Mouse (Mus musculus) liver, embryonic 16.5 days (tissue): ENCODE measurements around the gene Tnfrsf8. TPM values are rescaled to one million over a fixed set of nuclear protein-coding genes. Genes with fewer than 3 reads are reported as not detected.
"Not testable (repeated sequence)": the region's sequence is repeated elsewhere in the genome, so short reads cannot be mapped to it uniquely, and the experiment has no call there.

Experiments used
- ATAC-seq: fragments of 200-750 bp; cut with Nextera tagmentation; 2 replicates; pipeline ENCODE4 v1.8.0; 2017; ENCODE audit warnings: low read depth, mild to moderate bottlenecking, moderate number of reproducible peaks, moderate library complexity
- H3K27ac ChIP-seq: fragments of 300-500 bp; sonication (generic); 2 replicates; pipeline ENCODE4 v1.5.1; 2014; ENCODE audit warnings: mild to moderate bottlenecking, low read length
- H3K27me3 ChIP-seq: fragments of 300-500 bp; sonication (generic); 2 replicates; pipeline ENCODE4 v1.6.1; 2014; ENCODE audit warnings: low read depth, low read length, mixed read lengths; ENCODE audit not compliant: control insufficient read depth, insufficient read depth
- H3K36me3 ChIP-seq: fragments of 300-500 bp; sonication (generic); 2 replicates; pipeline ENCODE4 v1.6.1; 2014; ENCODE audit warnings: mild to moderate bottlenecking; ENCODE audit not compliant: control insufficient read depth, insufficient read depth
- H3K4me1 ChIP-seq: fragments of 300-500 bp; sonication (generic); 2 replicates; pipeline ENCODE4 v1.6.1; 2014; ENCODE audit warnings: low read depth, low read length, mixed read lengths; ENCODE audit not compliant: control insufficient read depth
- H3K4me2 ChIP-seq: fragments of 300-500 bp; sonication (generic); 2 replicates; pipeline ENCODE4 v1.6.1; 2014; ENCODE audit warnings: low read depth, low read length, mixed read lengths
- H3K4me3 ChIP-seq: fragments of 300-500 bp; sonication (generic); 2 replicates; pipeline ENCODE4 v1.5.1; 2014; ENCODE audit warnings: low read depth, mild to moderate bottlenecking, low read length
- H3K9ac ChIP-seq: fragments of 300-500 bp; sonication (generic); 2 replicates; pipeline ENCODE4 v1.6.1; 2014; ENCODE audit warnings: low read depth, low read length
- H3K9me3 ChIP-seq: fragments of 300-500 bp; sonication (generic); replicated peaks from 2 replicates; pipeline ENCODE4 v1.6.1; 2016; ENCODE audit warnings: low read length; ENCODE audit not compliant: control insufficient read depth
- WGBS: fragments of 180-500 bp; shearing (Covaris S2); extraction: QIAGEN DNeasy Blood & Tissue Kit; methylation state at CpG from one replicate; pipeline ENCODE4 v1.1.7; 2014; ENCODE audit not compliant: insufficient replicate concordance; 5-methylcytosine and 5-hydroxymethylcytosine counted together
- polyA plus RNA-seq: library from polyadenylated mRNA; unstranded; fragments of >200 nt; fragmentation: Nextera tagmentation; extraction: Ambion mirVana; gene quantifications from 2 replicates; pipeline ENCODE4 v1.2.1, GENCODE M21; 2015

Tnfrsf8 gene
- 0.06 TPM in 1 of 2 replicates, not detected in the other for polyA plus RNA-seq

DNA sequence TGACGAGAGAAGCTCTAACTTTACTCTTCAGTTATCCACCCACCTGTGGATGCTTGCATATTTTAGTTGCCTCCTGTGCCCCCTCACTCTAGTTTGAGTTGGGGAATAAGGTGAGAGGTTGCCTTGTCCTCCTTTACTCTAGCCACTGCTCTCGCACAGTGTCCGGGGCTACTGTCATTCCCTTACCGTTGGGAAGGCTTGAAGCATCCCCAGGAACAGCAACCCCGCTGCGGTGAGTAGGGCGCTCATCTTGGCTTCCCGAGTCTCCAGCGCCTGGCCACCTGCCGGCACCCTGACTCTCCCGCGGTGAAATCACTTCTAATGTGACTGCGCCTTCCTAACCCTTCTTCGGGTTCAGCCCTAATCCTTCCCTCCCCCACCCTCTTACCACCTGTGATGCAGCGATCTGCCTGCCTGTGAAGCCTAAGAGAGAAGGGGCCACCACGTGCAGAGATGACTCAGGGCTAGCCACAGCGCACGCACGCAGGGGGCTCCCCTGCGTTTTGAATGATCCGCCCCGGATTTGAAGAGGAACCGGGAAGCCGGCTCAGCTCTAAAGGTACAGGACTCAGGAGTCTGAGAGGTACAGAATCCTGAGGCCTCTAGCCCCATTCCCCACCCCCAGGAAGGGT is at the start of gene Tnfrsf8:
TSS of gene Tnfrsf8 (minus strand) at position 329 of the 632 bp plus-strand sequence.
- Histone ChIP-seq H3K9ac (no peak within 1 kb of the TSS), H3K4me3 (no peak within 1 kb of the TSS), H3K9me3 (no peaks in the 10 kb centered on the region), H3K4me2 (no peak within 1 kb of the TSS), H3K4me1 (no peaks in the 10 kb centered on the region), H3K27ac (no peak within 1 kb of the TSS), H3K27me3 (no peaks in the 10 kb centered on the region; the same call in none of the 2 replicates), H3K36me3 (no peaks in the 10 kb centered on the region)
- WGBS, result 2% methylated on average over 24 of the region's 24 CpGs
- ATAC-seq, result no peak

DNA sequence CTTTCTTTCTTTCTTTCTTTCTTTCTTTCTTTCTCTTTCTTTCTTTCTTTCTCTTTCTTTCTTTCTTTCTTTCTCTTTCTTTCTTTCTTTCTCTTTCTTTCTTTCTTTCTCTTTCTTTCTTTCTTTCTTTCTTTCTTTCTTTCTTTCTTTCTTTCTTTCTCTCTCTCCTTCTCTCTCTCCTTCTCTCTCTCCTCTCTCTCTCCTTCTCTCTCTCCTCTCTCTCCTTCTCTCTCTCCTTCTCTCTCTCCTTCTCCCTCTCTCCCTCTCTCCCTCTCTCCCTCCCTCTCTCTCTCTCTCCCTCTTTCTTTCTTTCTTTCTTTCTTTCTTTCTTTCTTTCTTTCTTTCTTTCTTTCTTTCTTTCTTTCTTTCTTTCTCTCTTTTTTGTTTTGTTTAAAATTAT is 46.7 kb upstream of the Tnfrsf8 start:
- not testable (repeated sequence) for H3K27ac ChIP-seq, H3K36me3 ChIP-seq, H3K9me3 ChIP-seq, H3K27me3 ChIP-seq, H3K4me3 ChIP-seq, H3K9ac ChIP-seq, H3K4me2 ChIP-seq, ATAC-seq, H3K4me1 ChIP-seq

DNA sequence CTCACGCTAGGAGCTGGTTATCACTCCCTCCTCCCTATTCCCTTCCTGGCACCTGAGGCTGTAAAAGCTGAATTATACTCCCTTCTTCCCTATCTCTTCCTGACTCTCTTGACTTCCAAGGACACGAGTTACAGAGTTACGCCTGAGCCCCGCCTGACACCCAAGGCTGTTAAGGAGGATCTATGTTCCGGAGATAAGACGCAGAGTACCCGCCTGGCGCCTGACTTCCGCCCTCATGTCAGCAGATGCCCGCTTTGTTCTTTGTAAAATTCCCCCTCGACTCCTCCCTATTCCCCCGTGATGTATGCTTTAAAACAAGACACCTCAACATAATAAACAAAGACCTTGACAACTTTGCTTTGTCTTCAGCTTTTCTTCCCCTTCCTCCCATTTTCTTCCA is 46.1 kb upstream of the Tnfrsf8 start:
- no peak overlapping the region for H3K9ac ChIP-seq
- whole genome bisulfite sequencing, result 3% methylated on average over 12 of the region's 12 CpGs
- no peaks in the 10 kb centered on the region for H3K9me3 ChIP-seq
- ATAC-seq, result no peak
- no peaks in the 10 kb centered on the region for H3K27me3 ChIP-seq
- no peaks in the 10 kb centered on the region for H3K4me1 ChIP-seq
- H3K36me3 ChIP-seq, result no peaks in the 10 kb centered on the region
- no peak overlapping the region for H3K4me2 ChIP-seq
- H3K27ac ChIP-seq, result no peak overlapping the region
- no peak overlapping the region for H3K4me3 ChIP-seq

DNA sequence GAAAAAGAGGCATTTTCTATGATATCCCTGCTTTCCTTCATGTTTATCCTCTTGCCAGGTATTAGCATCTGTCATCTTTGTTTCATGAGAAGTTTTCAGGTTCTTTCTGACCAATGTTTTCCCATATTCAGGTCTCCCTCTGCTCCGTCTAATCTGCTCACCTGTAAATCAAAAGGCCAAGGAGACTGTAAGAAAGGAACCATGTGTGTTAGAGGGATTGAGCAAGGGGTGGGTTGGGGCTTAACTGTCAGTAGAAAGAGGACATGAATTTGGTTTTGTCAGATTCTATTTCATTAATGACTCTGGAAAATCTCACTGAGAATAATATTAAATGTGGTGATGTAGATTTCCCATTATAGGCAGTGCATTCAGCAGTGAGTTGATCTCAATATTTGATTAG is 45.6 kb upstream of the Tnfrsf8 start:
- no peak overlapping the region for H3K9ac ChIP-seq
- WGBS, result 50% methylated on average over 1 of the region's 1 CpGs
- no peak overlapping the region for H3K27ac ChIP-seq
- no peaks in the 10 kb centered on the region for H3K9me3 ChIP-seq
- no peaks in the 10 kb centered on the region for H3K36me3 ChIP-seq
- H3K27me3 ChIP-seq, result no peaks in the 10 kb centered on the region
- H3K4me1 ChIP-seq, result no peaks in the 10 kb centered on the region
- no peak overlapping the region for H3K4me2 ChIP-seq
- no peak for ATAC-seq
- no peak overlapping the region for H3K4me3 ChIP-seq

DNA sequence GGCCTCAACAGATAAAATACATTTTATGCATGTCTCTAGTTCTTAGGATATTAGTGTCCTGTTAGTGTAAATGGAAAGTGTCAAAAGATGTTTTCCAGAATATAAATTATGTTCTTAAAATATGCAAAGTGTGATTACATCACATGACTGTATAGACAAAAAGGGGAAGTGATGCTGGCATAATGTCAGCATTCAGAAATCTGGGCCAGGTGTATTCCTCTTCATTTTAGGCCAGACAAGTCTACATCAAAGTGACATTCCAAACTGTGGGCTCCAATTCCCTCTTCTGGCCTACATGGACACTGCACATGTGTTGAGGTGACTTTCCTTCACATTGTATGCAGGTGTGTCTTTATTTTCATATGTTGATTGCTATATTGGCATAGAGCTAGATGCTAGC is 41.3 kb upstream of the Tnfrsf8 start:
- Histone ChIP-seq H3K4me1 (no peaks in the 10 kb centered on the region), H3K4me2 (no peak overlapping the region), H3K27ac (no peak overlapping the region), H3K27me3 (no peaks in the 10 kb centered on the region), H3K36me3 (no peaks in the 10 kb centered on the region), H3K9ac (no peak overlapping the region), H3K9me3 (no peaks in the 10 kb centered on the region), H3K4me3 (no peak overlapping the region)
- ATAC-seq, result no peak

DNA sequence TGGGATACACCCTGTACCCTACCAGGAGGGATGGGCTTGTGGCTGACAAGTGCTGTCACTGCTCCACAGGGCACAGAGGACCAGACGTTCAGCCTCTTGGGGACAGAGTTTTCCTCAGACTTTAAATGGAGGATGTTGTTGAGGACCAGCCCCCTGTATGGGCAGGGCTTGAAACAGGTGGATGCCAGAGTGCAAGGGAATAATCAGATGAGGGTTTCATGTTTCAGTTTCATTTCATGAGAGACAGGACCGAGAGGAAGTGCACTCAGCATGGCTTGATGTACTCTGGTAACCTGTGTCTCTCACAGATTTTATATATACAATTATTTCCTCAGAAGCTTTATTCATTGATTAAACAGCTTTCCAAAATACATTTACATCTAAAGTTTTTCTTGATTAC is 38.9 kb upstream of the Tnfrsf8 start:
- no peaks in the 10 kb centered on the region for H3K9me3 ChIP-seq
- 28% methylated on average over 2 of the region's 2 CpGs for WGBS
- no peak for ATAC-seq
- H3K9ac ChIP-seq, result no peak overlapping the region
- H3K36me3 ChIP-seq, result no peaks in the 10 kb centered on the region
- H3K27ac ChIP-seq, result no peak overlapping the region
- H3K4me3 ChIP-seq, result no peak overlapping the region
- H3K27me3 ChIP-seq, result no peaks in the 10 kb centered on the region
- no peak overlapping the region for H3K4me2 ChIP-seq
- H3K4me1 ChIP-seq, result no peaks in the 10 kb centered on the region

DNA sequence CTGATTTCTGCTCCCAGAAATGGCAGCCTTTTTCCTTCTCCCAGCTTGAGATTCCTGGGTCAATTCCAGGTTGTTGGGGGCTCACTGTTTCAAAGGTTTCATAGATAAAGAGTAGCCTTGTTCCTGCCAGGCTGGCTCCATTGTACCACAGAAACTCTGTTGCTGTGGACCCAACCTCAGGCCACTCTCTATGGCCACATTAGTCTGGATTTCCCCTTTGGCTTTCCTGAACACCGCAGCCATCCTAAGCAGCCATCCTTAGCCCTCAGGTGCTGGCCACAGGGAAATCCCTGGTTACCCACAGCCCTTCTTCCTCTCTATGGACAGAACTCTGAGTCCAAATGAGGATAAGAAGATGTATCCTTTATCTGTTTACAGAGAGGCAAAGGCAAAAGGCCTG is 30.0 kb upstream of the Tnfrsf8 start:
- Histone ChIP-seq H3K9me3 (no peaks in the 10 kb centered on the region), H3K9ac (no peak overlapping the region), H3K4me1 (no peaks in the 10 kb centered on the region), H3K27me3 (no peaks in the 10 kb centered on the region), H3K27ac (no peak overlapping the region), H3K4me3 (no peak overlapping the region), H3K36me3 (no peaks in the 10 kb centered on the region), H3K4me2 (no peak overlapping the region)
- 74% methylated on average over 1 of the region's 1 CpGs for WGBS
- no peak for ATAC-seq

DNA sequence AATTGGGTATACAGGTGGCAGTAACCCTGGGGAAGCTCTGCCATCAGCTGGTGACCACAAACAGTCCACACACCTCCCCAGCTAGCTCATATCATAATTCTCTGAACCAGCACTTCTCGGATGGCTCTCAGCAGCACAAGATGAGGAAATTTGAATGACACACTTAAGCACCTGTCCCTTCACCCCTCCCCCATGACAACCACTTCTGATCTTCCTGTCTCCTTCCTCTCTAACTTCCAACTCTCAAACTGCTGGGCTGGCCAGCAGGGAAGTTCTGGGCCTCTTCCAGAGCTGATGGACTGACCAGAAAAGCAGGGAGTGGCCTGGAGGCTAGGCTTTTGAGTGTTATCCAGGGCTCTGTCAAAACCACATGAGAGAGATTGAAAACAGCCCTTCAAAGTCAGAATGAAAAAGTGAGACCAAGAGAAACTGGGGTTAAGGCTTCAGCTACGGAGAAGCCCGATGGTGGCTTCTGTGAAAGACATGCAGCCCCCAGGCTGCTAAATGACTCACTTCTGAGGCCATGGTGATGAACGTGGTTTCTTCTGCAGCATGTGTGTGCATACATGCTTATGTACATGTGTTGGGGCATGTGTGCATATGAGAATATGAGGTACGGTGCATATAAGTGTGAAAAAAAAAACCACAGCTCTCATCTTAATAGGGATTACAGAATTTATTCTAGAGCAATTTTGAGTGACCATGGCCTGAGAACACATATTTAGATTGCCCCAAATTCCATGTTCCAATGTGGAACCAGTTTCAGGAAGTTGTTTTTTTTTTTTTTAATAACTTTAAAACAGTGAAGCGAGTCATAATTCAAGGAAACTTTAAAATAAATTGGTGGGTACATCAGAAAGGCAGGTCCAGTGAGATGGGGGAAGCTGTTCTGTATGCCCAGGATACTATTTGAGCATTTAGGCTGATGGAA is 27.2 kb upstream of the Tnfrsf8 start:
- WGBS, result 47% methylated on average over 6 of the region's 6 CpGs
- H3K4me2 ChIP-seq, result no peak overlapping the region
- no peak overlapping the region for H3K4me3 ChIP-seq
- H3K9ac ChIP-seq, result no peak overlapping the region
- no peaks in the 10 kb centered on the region for H3K9me3 ChIP-seq
- H3K4me1 ChIP-seq, result no peaks in the 10 kb centered on the region
- H3K27ac ChIP-seq, result no peak overlapping the region
- no peak for ATAC-seq
- no peaks in the 10 kb centered on the region for H3K27me3 ChIP-seq
- no peaks in the 10 kb centered on the region for H3K36me3 ChIP-seq
